Mouse (Mus musculus) yolk sac, embryonic 10.5 days (tissue): ENCODE results near the gene Myo6.

ENCODE experiments used
- DNase-seq: peaks from one replicate; pipeline ENCODE4 v3.0.0-alpha.2; 2017; ENCODE audit warnings: low spot score

The Myo6 gene

DNA sequence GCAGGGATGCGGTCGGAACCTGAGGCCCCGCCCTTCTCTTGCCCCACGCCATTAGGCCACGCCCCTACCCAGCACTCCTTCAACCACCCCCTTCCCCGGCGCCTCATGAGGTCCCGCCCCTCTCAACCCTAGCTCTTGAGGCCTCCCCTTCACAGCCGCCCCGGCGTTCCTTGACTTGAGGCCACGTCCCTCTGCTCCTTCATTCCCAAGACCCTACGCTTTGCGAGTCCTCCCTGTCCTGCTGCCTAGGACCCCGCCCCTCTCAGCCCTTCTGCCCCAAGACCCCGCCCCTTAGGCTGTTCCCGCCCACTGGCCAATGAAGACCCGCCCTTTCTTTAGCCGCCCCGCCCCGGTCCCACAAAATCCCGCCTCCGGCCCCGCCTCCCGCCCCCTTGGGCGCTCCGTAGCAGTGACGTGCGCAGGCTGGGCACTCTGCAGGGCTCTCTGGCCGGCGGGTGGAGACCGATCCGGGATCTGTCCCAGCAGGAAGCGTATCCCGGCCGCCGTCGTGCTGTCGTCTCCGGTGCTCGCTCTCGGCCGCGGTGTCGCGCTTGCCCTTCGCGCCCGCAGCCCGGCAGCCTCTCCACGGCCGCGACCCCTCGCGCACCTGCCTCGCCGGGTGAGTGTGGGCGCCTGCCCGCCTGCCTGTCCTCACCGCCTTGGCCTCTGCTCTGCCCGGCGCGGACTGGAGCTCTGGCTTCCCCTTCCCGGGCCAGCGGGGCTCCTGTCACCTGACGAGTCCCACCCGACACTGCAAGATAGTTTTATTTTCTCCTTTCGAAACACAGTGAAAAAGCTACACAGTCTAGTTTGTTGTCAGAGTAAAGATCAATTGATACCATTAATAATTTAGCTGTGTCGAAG is at the start of gene Myo6:
Gene Myo6, plus strand, starts transcription at position 421 of the 864 bp plus-strand sequence.
- peak; percentile 98 for DNase-seq

DNA sequence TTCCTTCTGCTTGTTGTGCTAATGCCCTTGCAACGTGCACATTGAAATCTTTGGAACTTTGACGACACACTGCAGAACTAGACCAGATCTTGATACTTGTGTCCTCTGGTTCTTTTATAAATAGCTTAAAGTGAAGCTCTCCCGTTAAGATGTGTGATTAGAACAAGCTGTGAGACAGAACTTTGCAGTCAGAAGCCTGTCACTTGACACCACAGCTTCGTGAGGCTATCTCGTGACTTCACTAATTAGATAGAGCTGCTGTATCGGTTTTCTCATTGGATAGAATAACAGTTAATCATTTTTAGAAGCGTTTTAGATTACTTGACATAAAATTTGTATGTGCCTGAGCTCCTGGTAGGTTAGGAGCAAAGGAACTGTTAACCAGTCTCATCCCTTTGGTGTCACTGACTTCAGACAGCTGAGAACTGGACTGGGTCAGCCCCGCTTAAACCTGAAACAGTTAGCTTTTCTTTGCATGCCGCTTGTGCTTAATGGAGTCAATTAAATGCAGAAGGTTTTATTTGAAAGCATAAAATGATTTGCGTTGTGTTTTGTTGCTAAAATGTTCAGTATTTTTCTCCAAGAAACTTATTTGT is 18.7 kb upstream of the Myo6 start:
- no peak for DNase-seq

DNA sequence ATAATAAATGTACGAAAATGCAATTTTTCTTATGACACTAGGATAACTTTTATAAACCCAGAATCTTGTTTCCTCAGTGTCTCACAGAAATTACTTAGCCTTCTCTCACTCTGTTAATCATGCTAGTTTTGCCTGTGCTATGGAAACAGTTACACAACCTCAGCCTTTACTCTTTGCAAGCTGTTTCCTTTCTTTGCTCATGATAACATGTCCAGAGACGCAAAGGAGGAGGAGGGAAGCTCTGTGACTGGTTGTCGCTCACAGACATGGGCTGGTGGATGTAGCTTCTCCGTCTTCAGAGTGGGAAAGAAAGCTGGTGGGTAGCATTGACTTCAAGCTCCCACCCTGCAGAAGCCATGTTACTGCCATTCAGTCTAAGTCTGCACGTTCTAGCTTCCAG is 15.2 kb upstream of the Myo6 start:
- DNase-seq, result no peak

DNA sequence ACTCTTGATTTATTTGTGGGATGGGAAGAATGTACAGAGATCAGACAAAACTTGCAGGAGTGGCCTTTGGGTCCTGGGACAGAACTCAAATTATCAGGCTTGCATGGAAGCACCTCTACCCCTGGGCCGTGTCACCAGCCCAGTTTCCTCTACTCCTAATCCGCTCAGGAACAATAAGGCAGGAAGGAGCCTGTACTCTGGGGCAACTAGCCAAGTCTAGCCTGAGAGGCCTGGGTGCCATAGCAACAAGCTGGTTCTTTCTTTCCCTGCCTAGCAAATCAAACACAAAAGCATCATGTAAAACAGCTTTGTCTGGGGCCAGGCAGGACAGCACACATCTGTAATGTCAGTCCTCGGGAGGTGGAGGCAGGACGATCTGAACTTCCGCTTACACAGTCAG is 9.6 kb upstream of the Myo6 start:
- no peak for DNase-seq

DNA sequence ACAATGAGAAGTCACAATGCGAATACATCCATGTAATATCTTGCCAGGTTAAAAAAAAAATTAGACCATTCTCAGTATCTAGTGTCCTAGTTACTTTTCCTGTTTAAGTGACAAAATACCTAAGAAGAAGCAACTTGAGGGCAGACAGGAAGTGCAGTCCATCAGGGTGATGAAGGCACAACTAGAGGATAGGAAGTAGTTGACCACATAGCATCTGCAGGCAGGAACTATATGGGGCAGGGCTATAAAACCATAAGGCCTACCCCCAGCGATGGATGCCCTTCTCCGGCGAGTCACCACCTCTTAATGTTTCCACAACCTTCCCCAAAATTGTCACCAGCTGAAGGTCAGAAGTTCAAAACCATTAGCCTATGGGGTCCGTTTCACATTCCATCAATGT is 8.1 kb upstream of the Myo6 start:
- no peak for DNase-seq

DNA sequence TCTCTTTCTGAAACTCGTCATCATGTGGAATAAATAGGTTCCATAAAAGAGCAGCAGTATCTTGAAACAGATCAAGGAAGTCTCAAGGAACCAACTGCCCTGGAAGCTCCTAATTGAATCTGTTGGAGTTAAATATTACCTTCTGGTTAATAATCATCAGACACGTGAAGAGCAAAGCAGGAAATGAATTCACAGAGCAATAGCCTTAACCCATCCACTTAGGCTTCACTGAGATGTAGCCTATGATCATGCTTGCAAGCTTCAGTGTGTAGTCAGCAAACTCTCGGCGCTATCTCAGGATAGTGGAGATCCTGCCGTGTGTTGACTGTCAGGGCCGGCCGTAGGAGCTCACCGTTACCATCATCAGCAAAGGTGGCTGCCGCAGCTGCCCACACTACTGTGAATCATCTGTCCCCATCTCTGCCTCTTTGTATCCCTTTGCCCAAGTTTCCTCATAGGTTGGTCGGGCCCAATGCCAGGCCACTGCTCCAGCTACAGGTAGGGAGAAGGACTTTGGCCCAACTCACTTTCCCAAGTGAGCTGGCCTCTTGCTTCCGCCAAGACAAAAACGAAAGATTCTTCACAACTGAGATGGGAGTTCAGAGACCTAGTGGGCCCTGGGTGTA is 6.9 kb upstream of the Myo6 start:
- peak; percentile 66 for DNase-seq

DNA sequence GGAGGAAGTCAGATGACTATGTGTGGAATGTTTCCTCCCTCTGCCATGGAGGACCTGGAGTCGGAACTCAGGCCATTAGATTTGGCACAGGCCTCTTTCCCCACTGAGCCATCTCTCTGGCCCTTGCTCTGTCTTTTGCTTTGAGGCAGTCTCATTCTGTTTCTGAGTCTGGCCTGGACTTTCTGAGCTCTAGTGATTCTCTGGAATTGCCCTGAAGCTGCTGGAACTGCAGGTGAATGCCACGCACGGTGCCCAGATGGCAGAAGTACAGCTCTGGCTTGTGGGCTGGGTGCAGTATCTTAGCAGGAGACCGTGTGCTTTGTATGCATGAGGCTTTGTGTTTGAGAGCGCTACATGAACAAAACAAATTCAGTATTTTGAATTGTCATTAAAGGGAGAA is 5.9 kb upstream of the Myo6 start:
- DNase-seq, result no peak

DNA sequence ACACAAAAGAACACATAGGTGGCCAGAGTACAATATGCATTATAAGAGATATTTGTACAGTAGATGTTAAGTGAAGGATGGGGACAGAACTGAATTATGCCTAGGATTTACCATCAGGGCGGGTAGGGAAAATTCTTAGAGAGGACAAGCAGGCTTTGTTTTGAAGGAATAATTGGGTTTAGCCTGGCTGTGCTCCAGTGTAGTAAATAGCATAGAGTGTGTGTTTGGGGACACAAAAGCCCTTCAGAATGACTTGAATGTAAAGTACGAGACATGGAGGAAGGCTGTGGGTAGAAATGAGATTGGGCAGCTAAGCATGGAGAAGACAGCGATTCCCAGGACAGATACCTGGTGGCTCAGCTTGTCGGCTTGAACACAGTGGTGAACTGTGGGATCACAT is 3.4 kb upstream of the Myo6 start:
- DNase-seq, result no peak

DNA sequence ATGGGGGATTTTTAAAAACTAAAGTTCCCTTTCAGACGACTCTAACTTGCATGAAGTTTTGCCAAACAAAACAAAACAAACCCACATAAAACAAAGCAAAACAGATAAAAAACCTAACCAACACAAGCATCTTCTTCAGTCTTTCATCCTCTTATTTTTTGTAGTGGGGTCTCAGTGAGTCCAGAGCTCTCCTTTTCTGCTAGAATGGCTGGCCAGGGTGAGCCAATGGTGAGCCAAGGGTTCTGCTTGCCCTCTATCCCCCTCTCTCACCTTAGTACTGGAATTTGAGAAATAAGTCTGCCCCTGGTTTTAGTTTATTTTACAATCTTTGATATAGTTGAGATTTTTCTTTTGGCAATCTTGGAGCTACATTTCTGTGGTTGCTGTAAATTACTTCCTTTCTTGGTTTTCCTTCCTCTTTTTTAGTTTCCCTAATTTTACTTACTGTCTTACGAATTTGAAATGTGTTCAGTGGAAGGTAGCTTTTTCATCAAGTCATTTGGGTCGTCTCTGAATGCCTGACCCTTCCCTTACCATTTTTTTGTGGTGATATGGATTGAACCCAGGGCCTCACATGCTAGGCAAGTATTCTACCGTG is 1.6 kb upstream of the Myo6 start:
- DNase-seq, result no peak

DNA sequence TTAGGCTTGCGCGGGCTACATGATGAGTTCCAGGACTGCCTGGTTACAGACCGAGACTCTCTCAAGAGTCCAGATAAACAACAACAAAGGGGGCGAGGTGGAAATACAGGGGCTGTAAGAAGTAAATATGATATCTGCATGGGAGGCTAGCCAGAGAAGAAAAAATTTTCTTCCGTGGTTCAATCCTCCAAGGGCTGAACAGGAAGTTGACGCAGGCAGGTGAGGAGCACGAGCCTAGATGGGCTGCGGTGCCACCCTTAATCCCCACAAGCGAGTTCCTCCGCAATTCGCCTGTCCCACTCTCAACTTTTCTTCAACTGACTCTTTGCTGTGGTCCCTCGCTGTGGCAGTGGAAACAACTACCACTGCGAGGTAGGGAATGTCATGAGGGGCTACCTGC is 640 bp upstream of the Myo6 start:
- DNase-seq, result no peak

DNA sequence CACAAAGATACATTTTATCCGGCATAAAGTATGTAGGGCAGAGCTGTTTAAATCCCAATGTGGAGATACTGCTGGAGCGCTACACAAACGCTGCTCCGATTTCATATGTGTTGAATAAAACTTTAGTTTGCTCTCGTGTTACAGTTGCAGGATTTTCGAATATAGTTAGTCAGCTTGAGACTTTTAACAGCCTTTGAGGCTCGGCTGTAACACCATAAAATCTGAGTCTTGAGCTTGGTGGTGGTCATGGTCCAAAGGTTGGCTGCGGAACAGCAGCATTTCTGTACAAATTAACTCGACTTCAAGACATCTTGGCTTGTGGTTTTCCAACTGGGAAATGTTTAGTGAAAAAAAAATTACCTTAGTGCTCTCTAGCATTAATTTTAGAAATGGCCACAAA is 859 bp downstream of the Myo6 start:
- peak; percentile 61 for DNase-seq

DNA sequence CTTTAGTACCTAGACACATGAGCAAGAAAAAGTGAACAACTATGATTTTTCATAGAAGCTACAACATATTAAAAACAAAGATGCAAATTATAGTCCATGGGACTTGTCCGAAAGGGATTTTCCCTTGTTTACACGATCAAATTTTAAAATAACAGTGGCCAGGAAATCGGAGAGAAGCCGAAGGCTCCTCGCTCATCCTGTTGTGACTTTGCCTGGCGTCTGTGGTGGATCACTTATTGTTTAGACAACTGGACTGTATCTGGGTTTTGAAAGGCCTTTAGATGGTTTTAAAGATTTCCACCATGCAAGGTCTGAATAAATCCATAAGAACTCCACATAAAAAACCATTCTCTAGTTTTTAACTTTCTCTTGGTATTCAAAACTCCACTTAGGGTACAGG is 1.6 kb downstream of the Myo6 start:
- no peak for DNase-seq

DNA sequence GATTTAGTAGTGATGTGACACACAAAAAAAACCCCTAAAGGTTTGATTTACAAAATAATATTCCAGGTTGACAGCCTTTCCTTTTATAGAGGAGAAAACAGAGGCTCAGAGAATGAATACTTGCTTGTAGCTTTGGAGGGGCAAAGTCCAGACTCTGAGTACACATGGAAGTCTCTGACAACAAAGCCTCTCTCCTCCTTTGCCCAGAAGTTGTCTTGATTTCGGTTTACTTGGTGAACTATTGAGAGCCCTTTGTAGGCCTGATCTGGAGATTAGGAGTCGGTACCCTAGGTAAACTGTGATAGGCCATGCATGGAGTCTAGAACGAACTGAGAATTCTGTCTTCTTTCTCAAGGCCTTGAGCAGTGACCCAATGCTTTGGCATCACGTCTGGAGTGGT is 2.3 kb downstream of the Myo6 start:
- DNase-seq, result peak; percentile 59

DNA sequence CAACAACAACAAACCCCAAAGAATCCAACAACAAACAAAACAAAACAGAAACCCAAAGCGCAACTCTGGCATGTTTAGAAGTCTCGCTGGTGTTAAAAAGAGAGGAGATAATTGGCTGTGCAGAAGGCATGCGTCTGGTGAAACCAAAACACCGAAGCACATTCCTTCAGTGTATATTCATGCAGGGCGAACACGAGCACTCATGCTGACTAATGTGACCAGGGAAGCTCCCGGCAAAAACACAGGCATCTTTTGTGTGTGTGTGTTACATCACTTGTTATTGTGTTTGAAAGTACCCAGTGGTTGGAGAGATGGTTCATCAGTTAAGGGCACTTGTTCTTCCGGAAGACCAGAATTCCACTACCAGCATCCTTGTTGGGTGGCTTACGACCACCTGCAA is 4.7 kb downstream of the Myo6 start:
- DNase-seq, result no peak

DNA sequence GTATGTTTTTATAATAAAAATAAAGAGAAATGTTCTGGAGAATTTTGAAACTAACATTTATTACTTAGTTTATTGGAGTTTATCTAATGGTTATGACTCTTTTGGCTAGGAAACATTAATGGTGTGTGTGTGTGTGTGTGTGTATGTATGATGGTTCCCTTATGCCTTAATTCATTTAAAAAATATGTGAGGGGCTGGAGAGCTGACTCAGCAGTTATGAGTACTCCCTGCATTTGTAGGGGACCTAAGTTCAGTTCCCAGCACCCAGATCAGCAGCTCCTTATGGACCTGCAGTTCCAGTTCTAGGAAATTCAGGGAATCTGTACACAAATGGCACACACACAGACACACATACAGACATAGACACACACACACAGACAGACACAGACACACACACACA is 6.4 kb downstream of the Myo6 start:
- no peak for DNase-seq

DNA sequence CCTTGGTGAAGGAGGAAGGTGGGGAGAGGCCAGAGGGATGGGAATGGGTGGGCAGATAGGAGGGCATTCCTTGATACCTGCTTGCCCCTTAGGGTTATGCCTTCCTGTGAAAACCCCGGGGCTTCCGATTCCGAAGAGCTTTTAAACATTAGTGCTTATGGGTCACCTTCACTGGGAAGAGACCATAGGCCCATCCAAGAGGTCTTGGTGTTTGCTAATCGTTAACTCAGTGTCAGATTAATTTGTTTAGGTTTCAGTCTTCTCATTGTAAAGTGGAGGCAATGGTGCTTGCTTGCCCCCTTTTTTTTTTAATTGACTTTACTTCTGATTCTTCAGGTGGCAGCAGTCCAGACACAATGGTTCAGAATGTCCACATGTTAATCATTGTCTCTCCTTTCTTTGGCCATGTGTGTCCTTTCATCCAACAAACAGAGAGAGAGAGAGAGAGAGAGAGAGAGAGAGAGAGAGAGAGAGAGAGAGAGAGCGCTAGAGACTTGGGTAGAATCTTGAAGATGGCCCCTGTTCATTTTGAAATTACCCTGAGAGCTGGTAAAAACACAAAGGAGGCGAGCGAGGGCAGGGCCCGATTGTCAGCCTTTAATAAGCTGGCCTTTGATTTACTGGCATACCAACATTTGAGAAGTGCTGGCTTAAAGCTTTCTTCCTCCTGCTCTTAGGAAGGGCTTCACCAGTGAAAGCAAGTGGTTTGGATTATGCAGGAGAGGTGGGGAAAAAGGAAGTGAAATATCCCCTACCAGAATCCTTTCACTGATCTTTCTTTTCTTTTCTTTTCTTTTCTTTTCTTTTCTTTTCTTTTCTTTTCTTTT is 7.8 kb downstream of the Myo6 start:
- DNase-seq, result peak; percentile 47

DNA sequence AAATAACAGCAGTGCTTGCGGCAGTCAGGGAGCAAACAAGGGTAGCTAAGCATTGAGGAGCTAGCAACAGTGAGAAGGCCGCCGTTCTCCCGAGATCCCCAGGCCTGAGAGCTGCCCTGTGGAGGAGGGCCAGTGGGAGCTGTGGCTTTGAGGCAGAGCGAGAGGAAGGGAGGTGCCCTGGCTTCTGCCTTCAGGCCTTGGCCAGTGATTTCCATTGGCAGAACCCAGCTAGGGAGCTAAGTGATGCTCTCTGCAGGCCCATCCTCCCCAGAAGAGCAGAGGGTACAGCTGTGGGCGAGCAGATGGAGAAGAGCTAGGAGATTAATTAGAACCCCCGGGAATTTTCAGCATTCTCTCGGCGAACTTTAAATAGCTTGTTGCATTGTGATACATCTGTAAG is 8.8 kb downstream of the Myo6 start:
- no peak for DNase-seq

DNA sequence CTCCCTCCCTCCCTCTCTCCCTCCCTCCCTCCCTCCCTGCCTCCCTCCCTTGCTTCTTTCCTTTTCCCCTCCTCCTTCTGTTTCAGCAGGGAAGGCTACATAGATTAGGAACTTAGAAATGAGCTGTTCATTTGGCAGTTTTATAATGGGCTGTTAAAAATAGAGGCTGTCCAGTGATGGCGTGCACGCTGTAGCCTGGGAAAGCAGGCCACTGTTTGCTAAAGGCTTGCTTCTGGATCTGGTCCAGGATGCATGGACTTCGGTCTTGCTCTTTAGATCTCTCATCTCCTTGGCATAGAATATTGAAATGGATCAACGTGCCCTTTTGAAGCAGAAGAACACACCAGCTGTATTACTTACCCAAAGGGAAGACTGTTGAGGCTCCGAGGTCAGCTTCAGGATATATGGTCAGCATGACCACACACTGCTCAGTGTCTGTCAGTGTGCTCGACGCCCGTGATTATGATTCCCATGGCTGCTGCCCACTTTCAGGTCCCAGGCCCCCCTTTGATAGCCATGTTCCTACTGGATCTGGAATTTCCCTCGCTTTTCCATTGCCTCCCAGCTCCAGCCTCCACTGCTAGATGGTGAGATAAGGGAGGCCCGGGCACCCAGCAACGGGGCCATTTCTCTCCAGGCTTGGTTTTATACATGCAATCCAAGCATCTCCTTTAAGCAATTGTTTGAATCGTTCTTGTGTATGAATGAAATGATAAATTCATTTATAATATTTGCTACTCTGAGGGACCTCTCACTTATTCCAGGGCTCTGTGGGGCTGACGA is 12.1 kb downstream of the Myo6 start:
- DNase-seq, result no peak

DNA sequence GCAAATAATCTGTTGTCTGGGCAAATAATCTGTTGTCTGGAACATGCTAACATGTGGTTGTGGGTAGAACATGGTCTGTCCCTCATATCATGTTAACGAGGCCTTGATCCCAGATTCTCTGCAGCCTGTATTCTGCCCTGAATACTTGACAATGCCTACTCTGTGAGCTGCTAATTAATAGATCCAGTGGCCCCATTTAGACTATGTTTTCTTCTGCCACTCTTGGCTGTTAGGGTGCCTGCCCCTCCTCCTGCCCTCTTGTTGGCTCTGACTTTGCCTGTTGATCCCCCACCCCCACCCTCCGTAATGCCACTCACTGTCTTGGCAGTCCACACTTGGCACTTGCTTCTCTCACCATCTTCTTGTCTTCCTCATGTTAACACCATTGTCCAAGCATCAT is 13.8 kb downstream of the Myo6 start:
- DNase-seq, result no peak

DNA sequence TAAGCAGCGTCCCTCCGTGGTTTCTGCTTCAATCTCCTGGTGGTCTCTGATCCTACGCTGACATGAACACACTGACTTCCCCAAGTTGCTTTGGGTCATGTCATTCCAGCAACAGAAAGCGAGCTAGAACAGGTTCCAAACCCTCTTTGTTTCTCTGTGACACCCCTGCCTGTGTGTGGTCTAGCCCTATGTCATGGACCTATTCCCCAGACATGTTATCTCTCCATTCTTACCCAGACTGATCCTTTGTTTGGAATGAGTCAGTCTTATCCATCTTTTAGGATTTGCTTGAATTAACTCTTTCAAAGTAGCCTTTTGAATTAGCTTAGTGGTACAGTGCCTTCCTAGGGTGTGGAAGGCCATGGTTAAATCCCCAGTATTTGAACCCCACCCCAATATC is 14.9 kb downstream of the Myo6 start:
- no peak for DNase-seq

DNA sequence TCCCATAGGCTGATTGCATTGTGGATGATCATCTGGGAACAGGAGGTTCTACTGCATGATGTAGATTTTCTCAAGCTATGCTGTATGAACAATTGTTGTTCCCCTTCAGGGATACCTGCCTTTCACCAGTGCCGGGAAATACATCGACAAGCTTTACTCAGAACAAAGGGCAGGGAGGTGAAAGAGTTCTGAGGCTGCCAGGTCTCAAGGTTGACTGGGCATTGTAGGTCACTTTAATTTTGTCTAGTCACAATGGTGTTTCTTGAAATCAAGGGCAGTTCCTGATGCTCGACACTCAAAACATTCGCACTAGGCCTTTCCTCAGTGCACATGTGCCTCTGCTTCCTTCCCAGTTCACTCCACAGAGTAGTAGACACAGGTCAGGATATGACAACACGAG is 15.9 kb downstream of the Myo6 start:
- DNase-seq, result no peak
